Mouse (Mus musculus) kidney, adult 2 months (tissue): ENCODE results near the gene Akap6. TPM values are rescaled to one million over a fixed set of nuclear protein-coding genes. Genes with fewer than 3 reads are reported as not detected.

Source experiments
- DNase-seq: peaks from one replicate; pipeline ENCODE4 v3.0.0; 2021
- H3K27ac ChIP-seq: fragments of 200-500 bp; 2 replicates; pipeline ENCODE4 v1.5.1; 2012; ENCODE audit warnings: low read depth, low read length, control low read depth, inconsistent platforms; ENCODE audit not compliant: insufficient read depth
- H3K27me3 ChIP-seq: fragments of 200-500 bp; replicated peaks from 2 replicates; pipeline ENCODE4 v1.6.1; 2012; ENCODE audit warnings: mild to moderate bottlenecking, moderate library complexity, low read length, inconsistent platforms; ENCODE audit not compliant: control insufficient read depth, insufficient read depth
- H3K36me3 ChIP-seq: fragments of 200-500 bp; 2 replicates; pipeline ENCODE4 v1.6.1; 2012; ENCODE audit warnings: mild to moderate bottlenecking, moderate library complexity, low read length, inconsistent platforms; ENCODE audit not compliant: control insufficient read depth, insufficient read depth
- H3K4me1 ChIP-seq: fragments of 200-500 bp; 2 replicates; pipeline ENCODE4 v1.6.1; 2011; ENCODE audit warnings: low read length; ENCODE audit not compliant: control insufficient read depth, insufficient read depth
- H3K4me3 ChIP-seq: fragments of 200-500 bp; 2 replicates; pipeline ENCODE4 v1.5.1; 2011; ENCODE audit warnings: mild to moderate bottlenecking, low read depth, low read length, control low read depth; ENCODE audit not compliant: insufficient read depth
- CTCF ChIP-seq: fragments of 200-500 bp; conservative IDR thresholded peaks from 2 replicates; pipeline ENCODE4 v1.5.1; 2011; ENCODE audit warnings: low read depth, mild to moderate bottlenecking, control low read depth, low read length, moderate library complexity, mixed read lengths; ENCODE audit not compliant: insufficient read depth, insufficient read length
- POLR2A ChIP-seq: fragments of 200-500 bp; IDR thresholded peaks from one replicate; pipeline ENCODE4 v1.6.1; 2011; ENCODE audit warnings: low read depth, low read length, control low read depth
- WGBS: fragments of 180-500 bp; shearing (Covaris S2); methylation state at CpG from one replicate; pipeline ENCODE4 v1.1.7; 2018; 5-methylcytosine and 5-hydroxymethylcytosine counted together
- polyA plus RNA-seq: library from polyadenylated mRNA; depleted of rRNA; stranded (reverse); fragments of >200 nt; gene quantifications from 2 replicates; pipeline ENCODE4 v1.2.3, GENCODE M21; 2012

Gene Akap6
- polyA plus RNA-seq, 1 experiment = 0.25 TPM

DNA sequence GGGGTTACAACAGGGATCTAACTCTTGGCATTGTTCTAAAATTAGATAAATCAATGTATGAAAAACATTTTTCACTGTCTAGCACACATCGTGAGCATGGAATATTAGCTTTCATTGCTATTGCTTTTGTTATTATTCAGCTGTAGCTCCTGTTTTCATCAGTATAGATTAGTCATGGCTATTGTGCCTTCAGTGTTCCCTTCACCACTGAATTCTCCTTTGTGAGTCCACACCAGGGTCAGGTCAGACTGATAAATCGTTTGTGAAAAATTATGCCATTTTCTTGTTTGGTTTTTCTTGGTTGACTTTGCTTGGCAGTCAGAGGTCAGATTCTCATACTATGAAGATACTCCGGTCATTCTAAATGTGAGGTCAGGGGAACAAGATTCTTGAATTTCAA lies 70.4 kb downstream of the Akap6 start:
- no peaks in the 10 kb centered on the region; the same call in 1 of the 2 replicates for H3K27me3 ChIP-seq
- no peak for TF ChIP-seq POLR2A
- no peak for TF ChIP-seq CTCF
- no peaks in the 10 kb centered on the region for H3K36me3 ChIP-seq
- 71% methylated on average over 3 of the region's 3 CpGs for WGBS
- H3K4me3 ChIP-seq = no peak overlapping the region
- DNase-seq = no peak
- no peak overlapping the region for H3K27ac ChIP-seq
- H3K4me1 ChIP-seq = no peaks in the 10 kb centered on the region

- Histone ChIP-seq H3K36me3 (no peaks in the 10 kb centered on the region), H3K27ac (no peak overlapping the region), H3K27me3 (no peaks in the 10 kb centered on the region; the same call in 1 of the 2 replicates), H3K4me1 (no peaks in the 10 kb centered on the region), H3K4me3 (no peak overlapping the region)
- TF ChIP-seq POLR2A (no peak), CTCF (no peak)
- WGBS = 77% methylated on average over 7 of the region's 7 CpGs
- DNase-seq = no peak
Observed at GRCm38 (mm10) chr12:52771931-52772330, 72.7 kb downstream of the Akap6 start.

DNA sequence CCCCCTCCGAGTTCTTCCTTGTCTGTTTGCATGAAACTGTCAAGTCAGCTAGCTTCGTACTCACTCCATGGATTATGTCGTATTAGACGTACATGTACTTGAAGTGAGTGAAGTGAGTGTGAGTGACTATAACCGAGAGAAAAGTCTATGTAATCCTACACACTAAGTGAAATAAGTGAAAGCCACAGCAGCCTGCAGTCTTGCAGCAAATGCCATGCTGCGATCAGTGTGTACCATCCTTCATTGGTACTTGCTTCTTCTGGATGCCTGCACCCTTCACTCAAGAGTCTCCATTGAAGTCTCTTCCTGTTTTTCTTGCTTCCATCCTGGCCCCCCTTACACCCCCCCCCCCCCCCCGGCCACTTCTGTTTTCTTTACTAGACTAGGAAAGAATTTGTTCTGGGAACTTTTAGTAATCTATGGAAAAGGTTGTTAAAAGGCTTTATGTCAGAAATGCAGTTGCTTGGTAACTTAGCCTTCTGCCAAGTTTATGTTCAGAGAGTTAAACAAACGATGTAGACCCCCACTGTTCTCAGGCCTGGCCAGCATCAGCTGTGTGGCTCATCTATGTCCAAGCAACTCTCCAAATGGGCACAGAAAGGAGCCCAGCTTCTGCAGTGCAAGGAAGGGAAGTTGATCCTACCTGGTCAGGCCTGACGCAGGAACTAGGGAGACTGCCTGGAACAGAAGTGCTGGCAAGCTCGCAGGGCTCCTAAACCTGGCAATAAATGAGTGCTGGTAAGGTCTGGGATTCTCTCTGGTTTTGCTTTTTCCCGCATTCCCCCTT lies 73.5 kb downstream of the Akap6 start:
- H3K4me1 ChIP-seq = no peaks in the 10 kb centered on the region
- no peak overlapping the region for H3K27ac ChIP-seq
- H3K4me3 ChIP-seq = no peak overlapping the region
- H3K27me3 ChIP-seq = no peaks in the 10 kb centered on the region; the same call in 1 of the 2 replicates
- 49% methylated on average over 11 of the region's 11 CpGs for WGBS
- TF ChIP-seq CTCF = no peak
- TF ChIP-seq POLR2A = no peak
- no peaks in the 10 kb centered on the region for H3K36me3 ChIP-seq
- no peak for DNase-seq

GRCm38 (mm10) chr12:52773847-52774246 lies 74.7 kb downstream of the Akap6 start:
- no peaks in the 10 kb centered on the region; the same call in 1 of the 2 replicates for H3K27me3 ChIP-seq
- H3K36me3 ChIP-seq = no peaks in the 10 kb centered on the region
- H3K27ac ChIP-seq = no peak overlapping the region
- no peaks in the 10 kb centered on the region for H3K4me1 ChIP-seq
- H3K4me3 ChIP-seq = no peak overlapping the region
- 73% methylated on average over 3 of the region's 3 CpGs for WGBS
- no peak for DNase-seq
- TF ChIP-seq POLR2A (no peak), CTCF (no peak)

DNA sequence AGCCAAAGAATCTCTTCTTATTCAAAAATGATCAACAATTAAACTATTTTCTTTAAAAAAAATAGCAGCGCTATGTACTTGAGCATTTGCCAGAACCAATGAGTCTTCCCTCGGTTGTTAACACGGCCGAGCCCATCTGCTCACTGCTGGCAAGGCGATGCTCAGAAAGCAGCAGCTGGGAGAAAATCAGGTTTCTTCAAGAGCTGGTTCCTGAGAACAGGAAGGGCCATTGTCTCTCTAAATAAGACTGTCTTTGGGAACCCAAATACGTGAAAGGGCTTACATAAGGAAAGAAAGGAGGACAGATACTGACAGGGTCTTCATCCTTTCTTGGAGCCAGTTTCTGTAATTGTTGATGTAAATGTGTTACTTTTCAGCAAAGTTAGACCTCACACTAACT lies 75.2 kb downstream of the Akap6 start:
- DNase-seq = no peak
- 50% methylated on average over 6 of the region's 6 CpGs for WGBS
- Histone ChIP-seq H3K27me3 (no peaks in the 10 kb centered on the region; the same call in 1 of the 2 replicates), H3K36me3 (no peaks in the 10 kb centered on the region), H3K4me1 (no peaks in the 10 kb centered on the region), H3K27ac (no peak overlapping the region), H3K4me3 (no peak overlapping the region)
- no peak for TF ChIP-seq CTCF
- TF ChIP-seq POLR2A = no peak

DNA sequence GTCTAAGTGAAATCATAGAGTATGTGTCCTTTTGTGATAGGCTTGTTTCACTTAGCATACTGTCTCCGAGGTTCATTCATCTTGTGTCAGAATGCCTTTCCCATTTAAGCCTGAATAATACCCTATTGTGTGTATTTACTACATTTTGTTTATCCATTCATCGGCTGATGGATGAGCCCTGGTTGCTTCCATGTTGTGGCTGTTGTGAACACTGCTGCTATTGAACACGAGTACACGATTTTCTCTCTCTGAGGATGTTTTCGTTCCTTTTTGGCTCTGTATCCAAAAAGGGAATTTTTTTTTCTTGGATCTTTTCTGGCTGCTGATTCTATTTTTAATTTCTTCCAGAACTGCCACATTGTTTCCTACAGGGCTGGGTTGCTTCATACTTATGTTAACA lies 81.0 kb downstream of the Akap6 start:
- 76% methylated on average over 5 of the region's 5 CpGs for WGBS

DNA sequence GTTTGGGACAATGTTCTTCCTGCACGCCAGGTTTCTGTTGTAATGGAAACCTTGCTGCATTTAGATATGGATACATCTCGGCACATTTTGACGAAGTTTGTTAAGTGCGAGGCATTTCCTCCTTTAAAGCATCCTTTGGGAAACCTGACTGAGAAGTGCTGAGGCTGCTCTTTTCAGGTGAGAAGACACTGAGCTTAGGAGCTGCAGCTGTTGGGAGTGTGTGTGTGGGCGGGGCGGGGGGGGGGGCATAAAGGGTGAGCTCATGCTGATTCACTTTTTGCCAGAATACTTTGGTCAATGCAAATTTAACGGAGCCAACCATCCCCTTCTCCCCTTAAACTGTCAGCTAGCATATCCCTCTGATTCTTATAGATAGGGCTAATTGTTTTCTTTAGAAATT lies 81.9 kb downstream of the Akap6 start:
- no peaks in the 10 kb centered on the region for H3K36me3 ChIP-seq
- no peak overlapping the region for H3K4me3 ChIP-seq
- H3K27me3 ChIP-seq = 0 out of 2 replicates have a peak, but pooled peaks cover 1% of the 10 kb centered on the region
- no peak overlapping the region for H3K27ac ChIP-seq
- TF ChIP-seq POLR2A = no peak
- no peak for TF ChIP-seq CTCF
- no peak for DNase-seq
- 64% methylated on average over 7 of the region's 7 CpGs for WGBS
- H3K4me1 ChIP-seq = 0 out of 2 replicates have a peak, but pooled peaks cover 2% of the 10 kb centered on the region

More for the DNA sequence above, 81.0 kb downstream of the Akap6 start:
- TF ChIP-seq POLR2A = no peak
- no peak for TF ChIP-seq CTCF
- Histone ChIP-seq H3K27me3 (0 out of 2 replicates have a peak, but pooled peaks cover 1% of the 10 kb centered on the region), H3K4me3 (no peak overlapping the region), H3K36me3 (no peaks in the 10 kb centered on the region), H3K4me1 (0 out of 2 replicates have a peak, but pooled peaks cover 2% of the 10 kb centered on the region), H3K27ac (no peak overlapping the region)
- DNase-seq = no peak
